Mouse (Mus musculus) urinary bladder, postnatal 10 days (tissue): ENCODE results near the gene Rnf7.

ENCODE experiments used
- DNase-seq: peaks from one replicate; pipeline ENCODE4 v3.0.0; 2022; ENCODE audit warnings: low spot score

Rnf7 gene

DNA sequence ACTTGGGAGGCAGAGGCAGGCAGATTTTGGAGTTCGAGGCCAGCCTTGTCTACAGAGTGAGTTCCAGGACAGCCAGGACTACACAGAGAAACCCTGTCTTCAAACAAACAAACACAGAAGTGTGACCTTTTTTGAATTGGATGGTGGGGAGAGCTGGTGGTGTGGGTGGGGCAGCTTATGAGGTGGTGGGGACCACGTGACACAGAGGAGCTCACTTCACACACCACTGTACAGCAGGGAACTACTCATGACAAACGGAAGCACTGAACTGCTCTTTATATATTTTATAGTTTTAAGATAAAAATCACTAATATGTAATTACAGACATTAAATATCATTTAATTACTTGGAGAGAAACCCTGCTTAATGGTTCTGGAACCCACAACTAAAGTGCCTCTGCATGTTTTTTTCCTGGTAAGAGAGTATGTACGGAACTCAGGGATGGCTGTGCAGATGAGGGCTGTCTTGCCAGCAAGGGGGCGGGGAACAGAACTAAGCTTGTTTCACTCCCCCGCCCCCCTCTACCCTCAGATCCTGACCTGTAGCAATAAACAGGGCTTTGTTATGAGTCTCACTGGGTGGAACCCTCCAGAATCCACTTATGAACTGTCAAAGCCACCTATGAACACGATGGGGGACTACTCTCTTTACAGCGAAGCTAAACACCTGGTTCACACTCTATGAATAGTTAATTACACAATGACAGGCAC lies 8.8 kb downstream of the Rnf7 start:
- no peak for DNase-seq

DNA sequence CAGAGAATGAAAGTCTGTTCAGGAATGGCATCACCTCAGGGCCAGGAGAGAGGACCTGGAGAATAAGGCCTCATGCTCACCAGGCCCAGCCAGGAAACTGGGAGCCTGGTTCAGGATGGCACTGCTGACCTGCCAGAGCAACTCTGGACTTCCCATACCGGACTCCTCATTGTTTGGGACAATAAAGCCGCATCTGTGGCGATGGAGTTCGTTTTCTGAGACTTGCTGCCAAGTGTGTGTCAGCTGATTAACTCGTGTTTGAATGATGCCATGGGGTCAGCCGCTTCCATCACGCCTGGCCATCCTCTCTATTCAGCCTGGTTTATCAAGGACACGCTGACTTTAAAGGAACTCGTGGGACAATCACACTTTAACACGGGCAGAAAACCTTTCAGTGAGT lies 14.8 kb downstream of the Rnf7 start:
- no peak for DNase-seq

DNA sequence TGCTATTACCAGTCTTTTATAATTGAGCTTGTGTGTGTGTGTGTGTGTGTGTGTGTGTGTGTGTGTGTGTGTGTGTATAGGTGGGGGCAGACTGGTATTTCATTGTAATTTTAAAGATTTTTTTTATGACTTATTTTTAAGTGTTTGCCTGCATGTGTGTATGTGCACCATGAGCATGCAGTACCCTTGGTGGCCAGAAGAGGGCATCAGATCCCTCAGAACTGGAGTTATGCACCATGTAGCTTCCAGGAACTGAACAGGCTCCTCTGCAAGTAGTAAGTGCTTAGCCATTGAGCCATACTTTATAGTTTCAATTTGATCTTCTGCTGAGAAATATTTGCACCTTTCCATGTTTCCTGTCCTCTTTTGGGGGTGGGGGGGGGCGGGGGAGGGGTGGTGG lies 16.9 kb downstream of the Rnf7 start:
- no peak for DNase-seq

DNA sequence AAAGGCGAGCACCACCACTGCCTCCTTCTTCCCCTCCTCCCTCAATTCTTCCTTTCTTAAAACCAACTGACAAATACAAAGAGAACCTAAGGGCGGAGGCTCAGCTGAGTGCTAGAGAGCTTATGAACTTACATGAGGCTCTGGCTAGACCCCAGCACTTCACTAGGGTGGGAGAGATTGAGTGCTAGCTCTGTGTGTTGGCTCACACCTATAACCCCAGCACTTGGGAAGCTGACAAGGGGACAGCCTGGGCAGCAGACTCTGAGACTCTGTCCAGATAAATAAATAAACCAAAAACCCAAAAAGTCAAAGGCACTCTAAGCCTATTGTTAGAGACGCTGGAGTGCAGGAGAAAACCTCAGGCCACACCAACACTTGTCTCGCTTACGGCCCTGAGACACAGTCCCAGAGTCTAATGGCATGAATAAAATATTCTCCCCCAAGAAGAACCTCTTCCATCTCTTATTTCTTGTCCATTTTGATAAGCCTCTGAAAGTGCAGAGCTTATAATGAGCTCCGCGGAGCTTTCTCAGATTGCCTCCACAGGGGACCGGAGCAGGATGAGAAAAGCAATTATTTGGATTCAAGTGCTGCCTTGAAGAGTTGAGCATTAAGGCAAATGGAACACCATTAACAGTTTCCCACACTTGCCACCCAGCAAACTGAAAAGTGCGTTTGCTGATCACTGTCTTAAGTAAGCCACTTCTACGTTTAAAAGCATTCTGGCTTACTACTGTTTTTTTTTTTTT lies 18.2 kb downstream of the Rnf7 start:
- DNase-seq = no peak

DNA sequence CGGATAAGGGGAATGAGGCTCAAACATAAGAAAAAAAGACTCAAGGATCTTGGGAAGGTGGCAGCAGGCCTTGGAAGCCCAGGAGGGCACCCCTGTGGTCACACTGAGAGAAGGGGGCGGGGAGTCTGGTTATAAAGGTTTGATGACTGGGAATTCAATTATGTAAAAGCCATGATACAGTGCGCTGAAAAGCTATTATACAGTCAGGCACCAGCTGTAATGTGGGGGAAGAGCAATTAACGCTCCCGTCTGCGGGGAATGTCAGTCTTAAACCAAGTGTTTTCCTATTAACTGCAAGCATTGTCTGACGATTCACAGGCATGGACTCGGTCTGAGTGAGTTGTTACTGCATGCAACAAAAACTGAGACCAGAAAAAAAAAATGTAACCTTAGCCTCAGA lies 22.9 kb downstream of the Rnf7 start:
- no peak for DNase-seq

DNA sequence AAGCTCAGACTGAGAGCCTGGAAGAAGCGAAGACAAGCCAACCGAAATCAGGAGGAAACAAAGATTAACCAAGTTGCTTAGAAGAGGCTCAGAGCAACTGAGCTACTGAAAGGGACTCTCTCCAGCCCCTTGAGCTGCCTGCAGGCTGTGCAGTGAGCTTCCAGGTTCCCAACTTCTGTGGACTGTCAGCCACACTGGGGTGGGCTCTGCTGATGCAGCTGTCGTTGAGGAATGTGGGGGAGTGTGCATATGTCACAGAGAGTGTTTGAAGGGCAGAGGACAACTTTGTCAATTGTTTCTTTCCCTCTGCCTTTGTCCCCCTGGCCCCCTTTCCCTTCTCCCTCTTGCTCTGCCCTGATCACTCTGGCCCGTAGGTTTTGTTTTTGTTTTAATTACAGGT lies 25.5 kb downstream of the Rnf7 start:
- DNase-seq = no peak

DNA sequence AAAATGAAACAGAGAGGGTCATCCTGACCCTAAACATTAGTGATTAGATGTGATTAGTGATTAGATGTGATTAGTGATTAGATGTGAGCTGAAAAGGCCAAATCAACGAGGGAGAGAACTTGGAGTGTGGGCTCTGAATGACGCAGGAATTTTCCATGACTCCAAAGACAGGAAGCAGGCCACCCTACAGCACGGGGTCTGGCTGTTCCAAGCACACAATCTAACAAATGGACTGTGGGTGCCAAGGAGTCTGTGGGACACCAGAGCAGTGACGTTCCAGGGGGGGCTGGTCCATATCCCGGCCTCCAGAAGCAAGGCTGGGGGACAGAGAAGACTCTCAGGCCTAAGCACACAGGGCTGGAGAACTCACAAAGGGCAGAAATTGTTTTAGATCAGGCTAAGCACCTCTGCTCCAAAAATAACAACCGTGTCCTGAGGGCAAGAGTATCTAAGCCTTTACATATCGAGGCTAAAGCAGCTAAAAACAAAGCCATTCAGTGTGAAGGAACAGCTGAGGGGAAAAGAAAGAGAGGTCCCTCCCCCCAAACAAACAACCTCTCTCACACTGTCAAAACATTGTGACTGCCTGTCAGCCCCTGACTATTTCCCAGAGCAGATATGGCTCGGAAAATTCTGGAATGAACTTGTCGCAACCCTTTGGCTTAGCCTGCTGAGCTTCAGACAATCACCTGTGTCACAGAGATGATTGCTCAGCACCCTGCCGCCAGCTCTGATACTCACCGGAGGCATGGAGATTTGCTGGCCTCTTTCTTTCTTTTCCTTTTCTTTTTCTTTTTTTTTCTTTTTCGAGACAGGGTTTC lies 27.4 kb downstream of the Rnf7 start:
- DNase-seq = no peak

DNA sequence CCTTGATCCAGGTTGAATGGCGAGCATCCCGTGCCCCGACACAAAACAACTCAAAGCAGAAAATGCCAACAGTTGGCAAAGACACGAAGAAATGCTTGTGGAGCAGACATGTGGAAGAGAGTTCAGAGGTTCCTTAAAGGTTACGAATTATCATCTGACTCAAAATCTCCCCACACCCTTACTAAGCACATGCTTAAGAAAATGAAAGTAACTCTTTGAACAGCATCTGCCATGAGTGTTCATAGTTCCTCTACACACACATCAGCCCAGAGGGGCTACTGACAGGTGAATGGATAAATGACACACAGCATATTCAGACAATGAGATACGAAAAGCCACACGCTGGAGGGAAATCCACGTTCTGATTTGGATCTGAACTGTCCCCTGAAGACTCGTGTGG lies 29.0 kb downstream of the Rnf7 start:
- no peak for DNase-seq

DNA sequence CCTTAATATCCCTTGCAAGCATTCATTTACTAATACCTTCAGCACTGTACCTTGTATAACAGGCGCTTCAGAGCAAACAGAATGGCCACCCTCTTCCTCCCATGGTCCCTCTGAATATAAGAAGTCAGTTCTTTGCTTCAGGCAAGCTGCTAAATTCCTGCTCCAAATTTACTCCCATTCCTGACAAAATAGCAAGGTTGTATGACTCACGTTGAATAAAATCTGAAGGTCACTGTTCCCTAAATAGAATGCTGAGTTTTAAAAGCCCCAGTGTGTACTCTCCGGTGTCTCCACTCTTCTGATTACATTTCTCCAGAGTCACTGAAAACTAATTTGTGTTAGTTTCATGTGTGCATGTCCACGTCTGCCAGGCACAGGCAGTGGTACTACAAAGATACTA lies 33.1 kb downstream of the Rnf7 start:
- no peak for DNase-seq

DNA sequence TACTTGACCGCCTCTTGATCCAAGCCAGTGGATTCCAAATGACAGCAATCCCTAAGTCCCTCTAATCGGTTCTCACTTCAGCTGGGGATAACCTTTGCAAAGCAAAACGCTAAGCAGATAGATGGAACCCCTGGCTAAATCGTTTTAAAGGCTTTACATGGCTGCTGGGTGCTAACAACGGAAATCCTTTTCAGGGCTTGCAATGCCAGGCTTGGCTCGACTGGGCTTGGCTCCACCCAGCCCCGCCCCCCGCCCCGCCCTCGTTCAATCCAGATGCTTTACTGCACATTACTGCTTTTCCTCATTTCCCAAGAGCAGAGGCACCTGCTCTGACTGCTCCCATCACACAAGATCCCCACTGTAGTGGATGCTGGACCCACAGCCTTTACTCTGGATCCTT lies 36.4 kb downstream of the Rnf7 start:
- no peak for DNase-seq

DNA sequence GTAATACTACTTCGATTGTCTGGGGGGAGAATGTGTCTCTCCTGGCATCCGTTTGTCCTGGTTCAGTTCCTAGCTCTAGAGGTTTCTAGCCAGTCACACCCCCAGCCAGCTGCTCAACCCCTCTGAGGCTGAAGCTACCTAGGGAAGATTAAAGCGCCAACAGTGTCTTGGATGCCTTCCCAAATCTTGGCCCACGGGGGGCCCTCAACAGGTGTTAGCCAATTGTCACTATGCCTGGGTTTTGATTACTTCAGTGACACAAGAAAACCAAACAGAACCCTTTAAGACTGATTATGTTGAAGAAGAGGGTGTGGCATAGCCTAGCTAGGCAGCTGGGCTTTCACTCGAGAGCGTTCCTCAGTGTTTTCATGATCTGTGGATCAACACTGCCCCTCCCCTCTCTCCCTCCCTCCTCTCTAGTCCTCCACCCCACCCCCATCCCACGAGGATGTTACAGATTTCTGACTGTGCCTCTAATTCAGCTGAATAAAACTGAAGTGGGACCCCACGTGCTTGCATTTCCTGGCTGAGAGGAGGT lies 40.1 kb downstream of the Rnf7 start:
- DNase-seq = no peak

DNA sequence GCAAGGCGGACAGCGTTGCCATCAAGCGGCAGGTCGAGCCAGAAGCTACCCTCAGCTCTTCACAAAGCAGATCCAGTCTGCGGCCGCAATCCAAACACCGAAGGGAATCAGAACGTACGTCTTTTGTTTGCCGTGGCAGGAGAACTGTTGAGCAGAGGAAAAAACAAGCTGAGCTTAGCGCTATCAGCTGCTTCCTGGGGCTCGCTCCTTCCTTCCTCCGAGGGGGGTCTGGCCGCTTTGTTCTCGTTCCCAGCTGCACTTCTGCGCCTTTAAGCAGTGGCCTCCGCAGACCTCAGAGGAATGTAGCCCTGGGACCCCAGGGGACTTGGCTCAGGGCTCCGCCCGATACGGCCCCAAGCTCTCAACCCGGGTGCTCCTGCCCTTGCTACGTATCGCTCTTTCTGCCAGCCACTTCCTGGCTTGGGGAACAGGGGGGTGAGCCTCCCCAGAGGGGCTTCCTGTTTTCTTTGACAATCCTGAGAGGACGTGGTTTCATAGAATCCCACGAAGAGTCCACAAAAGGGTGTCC lies 40.6 kb downstream of the Rnf7 start:
- DNase-seq = no peak

DNA sequence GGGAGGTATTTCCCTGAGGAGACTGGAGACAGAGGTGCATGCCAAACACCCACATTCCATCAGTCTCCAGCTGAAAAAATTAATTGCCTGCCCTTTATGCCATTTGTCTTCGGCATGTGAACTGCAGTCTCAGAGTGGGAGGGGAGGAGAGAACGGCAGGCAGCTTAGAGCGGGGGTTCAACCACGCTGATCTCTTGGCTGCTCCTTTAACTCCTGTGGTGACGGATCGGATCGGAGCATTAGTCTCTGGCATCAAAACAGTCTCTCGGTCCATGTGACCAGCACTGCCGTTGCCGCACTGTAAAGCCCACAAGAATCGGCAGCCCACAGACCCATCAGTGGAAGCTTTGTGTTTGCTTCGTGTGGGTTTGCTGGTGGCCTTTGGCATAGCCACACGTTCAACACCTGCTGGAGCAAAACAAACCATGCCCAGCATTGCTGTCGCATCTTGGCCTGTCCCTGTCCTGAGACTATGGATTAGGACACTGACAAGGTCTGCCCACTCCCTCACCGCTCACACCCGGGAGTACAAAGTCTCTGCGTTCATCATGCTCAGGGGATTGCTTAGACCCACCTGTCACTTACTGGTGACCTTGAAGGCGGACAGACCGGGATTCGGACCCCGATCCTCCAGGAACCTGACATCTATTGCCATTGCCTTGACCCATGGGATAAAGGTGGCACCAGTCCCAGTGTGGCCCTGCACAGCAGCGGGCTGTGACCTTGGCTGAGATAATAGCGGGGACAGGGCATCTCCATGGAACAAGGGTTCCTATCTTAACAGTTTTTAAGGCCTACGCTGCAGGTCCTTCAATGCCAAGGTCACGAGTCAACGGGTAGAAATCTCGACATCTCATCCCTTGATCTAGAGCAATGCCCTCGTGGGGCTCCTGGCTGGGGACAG lies 41.3 kb downstream of the Rnf7 start:
- DNase-seq = no peak

DNA sequence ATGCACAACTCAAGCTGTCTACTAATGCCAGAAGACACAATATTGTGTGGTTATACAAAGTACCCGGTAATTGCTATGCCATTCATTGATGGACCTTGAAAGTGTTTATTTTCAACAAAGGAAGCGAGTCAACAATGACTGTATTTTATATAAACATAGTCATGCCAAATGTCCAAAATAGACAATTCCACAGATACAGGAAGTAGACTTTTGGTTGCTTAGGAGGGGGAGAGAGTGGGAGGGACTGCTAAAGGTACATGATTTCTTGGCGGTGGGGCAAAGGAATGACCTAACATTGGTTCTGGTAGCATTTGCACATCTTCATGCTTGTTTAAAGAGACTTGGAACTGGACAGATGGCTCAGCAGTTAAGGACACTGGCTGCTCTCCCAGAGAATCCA lies 45.9 kb downstream of the Rnf7 start:
- DNase-seq = no peak

DNA sequence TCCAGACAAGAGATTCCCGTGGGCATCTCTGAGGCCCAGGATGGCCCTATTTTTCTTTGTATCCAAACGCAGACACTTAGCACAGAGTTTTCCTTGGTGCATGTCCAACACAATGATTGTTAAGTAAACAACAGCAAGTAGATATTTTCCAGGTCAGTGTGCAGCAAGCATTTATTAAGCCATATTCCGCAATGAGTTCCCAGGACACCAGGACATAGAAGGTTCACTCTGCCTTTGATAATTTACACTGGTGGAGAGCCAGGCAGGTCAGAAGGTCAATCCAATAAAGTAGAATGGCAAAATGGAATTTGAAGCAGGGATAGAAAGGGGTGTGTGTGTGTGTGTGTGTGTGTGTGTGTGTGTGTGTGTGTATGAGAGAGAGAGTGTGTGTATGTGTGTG lies 47.4 kb downstream of the Rnf7 start:
- DNase-seq = no peak

DNA sequence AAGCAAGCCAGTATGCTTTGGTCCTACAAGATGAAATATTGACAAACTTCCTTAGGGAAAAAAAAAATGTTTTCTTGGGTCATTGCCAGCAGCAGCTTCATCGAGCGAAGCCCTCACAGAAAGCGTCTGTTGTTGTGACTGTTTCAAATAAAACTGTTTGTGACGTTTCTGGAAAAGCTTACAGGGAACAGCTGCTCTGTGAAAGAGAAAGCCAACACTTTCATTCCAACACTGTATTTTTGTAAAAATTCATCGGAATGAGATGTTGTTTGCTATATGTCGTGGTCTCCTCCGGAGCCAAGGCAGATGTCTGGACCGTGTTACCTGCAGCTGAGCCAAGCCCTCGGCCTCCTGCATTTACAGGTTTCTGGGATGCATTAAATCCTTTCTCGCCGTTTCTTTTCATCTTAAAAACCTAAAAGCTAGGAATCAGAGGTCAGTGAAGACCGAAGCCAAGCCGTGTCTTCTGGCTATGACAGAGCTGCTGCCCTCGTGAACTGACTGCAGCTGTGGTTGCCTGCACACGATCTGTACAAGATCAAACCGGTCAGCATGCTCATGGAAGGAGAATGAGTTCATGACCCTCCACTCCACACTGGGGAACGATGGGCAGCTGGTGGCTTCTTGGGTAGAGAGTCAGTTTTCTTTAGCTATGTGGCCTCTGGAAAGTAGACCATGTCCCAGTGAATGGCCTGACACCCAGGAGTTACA lies 50.0 kb downstream of the Rnf7 start:
- no peak for DNase-seq

DNA sequence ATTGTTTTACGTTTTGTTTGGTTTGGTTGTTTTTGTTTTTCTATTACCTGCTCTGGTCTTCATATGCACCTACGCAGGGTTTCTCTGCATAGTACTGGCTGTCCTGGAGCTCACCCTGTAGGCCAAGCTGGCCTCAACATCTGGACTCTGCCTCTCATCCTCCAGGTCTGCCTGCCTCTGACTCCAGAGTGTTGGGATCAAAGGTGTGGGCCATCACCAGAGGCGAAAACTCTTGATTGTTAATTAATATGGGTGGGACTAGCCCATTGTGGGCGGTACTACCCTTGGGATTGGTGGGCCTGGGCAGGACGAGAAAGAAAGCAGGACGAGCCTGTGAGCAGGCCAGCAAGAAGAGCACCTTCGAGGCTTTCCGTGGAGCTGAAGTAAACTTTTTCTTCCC lies 54.4 kb downstream of the Rnf7 start:
- no peak for DNase-seq
